Mouse (Mus musculus) midbrain, embryonic 16.5 days (tissue): ENCODE results near the gene Pard6b. TPM values are rescaled to one million over a fixed set of nuclear protein-coding genes. Genes with fewer than 3 reads are reported as not detected.
"Not testable (repeated sequence)": the region's sequence is repeated elsewhere in the genome, so short reads cannot be mapped to it uniquely, and the experiment has no call there.

Experiments
- ATAC-seq: fragments of 200-750 bp; cut with Nextera tagmentation; 2 replicates; pipeline ENCODE4 v1.8.0; 2017; ENCODE audit warnings: moderate TSS enrichment
- H3K27ac ChIP-seq: fragments of 300-500 bp; sonication (generic); 2 replicates; pipeline ENCODE4 v1.5.1; 2014; ENCODE audit warnings: mild to moderate bottlenecking, low read length, mixed read lengths
- H3K27me3 ChIP-seq: fragments of 300-500 bp; sonication (generic); 2 replicates; pipeline ENCODE4 v1.6.1; 2014; ENCODE audit warnings: low read depth, low read length, mixed read lengths; ENCODE audit not compliant: control insufficient read depth, insufficient read depth
- H3K36me3 ChIP-seq: fragments of 300-500 bp; sonication (generic); 2 replicates; pipeline ENCODE4 v1.6.1; 2014; ENCODE audit warnings: mild to moderate bottlenecking, low read length, moderate library complexity, mixed read lengths; ENCODE audit not compliant: control insufficient read depth, insufficient read depth
- H3K4me1 ChIP-seq: fragments of 300-500 bp; sonication (generic); 2 replicates; pipeline ENCODE4 v1.6.1; 2014; ENCODE audit warnings: mild to moderate bottlenecking, low read length, mixed read lengths; ENCODE audit not compliant: control insufficient read depth, insufficient read depth
- H3K4me2 ChIP-seq: fragments of 300-500 bp; sonication (generic); 2 replicates; pipeline ENCODE4 v1.6.1; 2014; ENCODE audit warnings: mild to moderate bottlenecking, low read length, mixed read lengths
- H3K4me3 ChIP-seq: fragments of 300-500 bp; sonication (generic); 2 replicates; pipeline ENCODE4 v1.5.1; 2014; ENCODE audit warnings: low read depth, mild to moderate bottlenecking, low read length, moderate library complexity, mixed read lengths
- H3K9ac ChIP-seq: fragments of 300-500 bp; sonication (generic); 2 replicates; pipeline ENCODE4 v1.6.1; 2014; ENCODE audit warnings: low read depth, low read length, mixed read lengths
- H3K9me3 ChIP-seq: fragments of 300-500 bp; sonication (generic); replicated peaks from 2 replicates; pipeline ENCODE4 v1.6.1; 2014; ENCODE audit warnings: mild to moderate bottlenecking, low read length, mixed read lengths; ENCODE audit not compliant: control insufficient read depth, poor library complexity, severe bottlenecking
- WGBS: fragments of 180-500 bp; shearing (Covaris S2); extraction: QIAGEN DNeasy Blood & Tissue Kit; methylation state at CpG from one replicate; pipeline ENCODE4 v1.1.7; 2014; 5-methylcytosine and 5-hydroxymethylcytosine counted together
- polyA plus RNA-seq: library from polyadenylated mRNA; unstranded; fragments of >200 nt; fragmentation: Nextera tagmentation; extraction: Ambion mirVana; gene quantifications from 2 replicates; pipeline ENCODE4 v1.2.1, GENCODE M21; 2015

The Pard6b gene
- polyA plus RNA-seq, 1 experiment from 2014 or later = 7.3 TPM

GRCm38 (mm10) chr2:168057876-168058275 lies 22.9 kb upstream of the Pard6b start:
- not testable (repeated sequence) for H3K4me3 ChIP-seq, H3K4me2 ChIP-seq, H3K36me3 ChIP-seq, H3K4me1 ChIP-seq, H3K27ac ChIP-seq, H3K9ac ChIP-seq, H3K9me3 ChIP-seq, ATAC-seq, H3K27me3 ChIP-seq
- 81% methylated on average over 2 of the region's 2 CpGs for WGBS

- no peak overlapping the region for H3K4me3 ChIP-seq
- no peak overlapping the region for H3K4me2 ChIP-seq
- H3K4me1 ChIP-seq = no peaks in the 10 kb centered on the region
- 29% methylated on average over 13 of the region's 13 CpGs for WGBS
- H3K36me3 ChIP-seq = no peaks in the 10 kb centered on the region
- no peak for ATAC-seq
- H3K9ac ChIP-seq = no peak overlapping the region
- H3K27ac ChIP-seq = no peak overlapping the region
- H3K9me3 ChIP-seq = no peaks in the 10 kb centered on the region; the same call in 1 of the 2 replicates
- no peaks in the 10 kb centered on the region for H3K27me3 ChIP-seq
These were observed 22.2 kb upstream of the Pard6b start for GRCm38 (mm10) chr2:168058488-168059199.

GRCm38 (mm10) chr2:168059200-168059790 lies 21.5 kb upstream of the Pard6b start:
- WGBS = 79% methylated on average over 6 of the region's 6 CpGs
- no peaks in the 10 kb centered on the region for H3K4me1 ChIP-seq
- no peak overlapping the region for H3K27ac ChIP-seq
- H3K4me3 ChIP-seq = no peak overlapping the region
- no peak overlapping the region for H3K4me2 ChIP-seq
- no peaks in the 10 kb centered on the region for H3K36me3 ChIP-seq
- H3K9ac ChIP-seq = no peak overlapping the region
- H3K9me3 ChIP-seq = no peaks in the 10 kb centered on the region; the same call in 1 of the 2 replicates
- ATAC-seq = no peak
- H3K27me3 ChIP-seq = no peaks in the 10 kb centered on the region

- Histone ChIP-seq H3K27me3 (no peaks in the 10 kb centered on the region), H3K4me1 (no peaks in the 10 kb centered on the region), H3K4me3 (no peak overlapping the region), H3K27ac (no peak overlapping the region), H3K36me3 (no peaks in the 10 kb centered on the region), H3K9me3 (no peaks in the 10 kb centered on the region; the same call in 1 of the 2 replicates), H3K9ac (no peak overlapping the region), H3K4me2 (no peak overlapping the region)
- 91% methylated on average over 12 of the region's 12 CpGs for WGBS
- ATAC-seq = no peak
These were observed 17.1 kb upstream of the Pard6b start for GRCm38 (mm10) chr2:168063712-168064111.

GRCm38 (mm10) chr2:168065511-168065910 lies 15.3 kb upstream of the Pard6b start:
- ATAC-seq = no peak
- WGBS = 89% methylated on average over 7 of the region's 7 CpGs

GRCm38 (mm10) chr2:168066783-168067182 lies 14.0 kb upstream of the Pard6b start:
- no peak overlapping the region for H3K4me3 ChIP-seq
- 59% methylated on average over 8 of the region's 8 CpGs for WGBS
- no peak overlapping the region for H3K4me2 ChIP-seq
- ATAC-seq = no peak
- no peaks in the 10 kb centered on the region for H3K36me3 ChIP-seq
- no peaks in the 10 kb centered on the region for H3K27me3 ChIP-seq
- H3K27ac ChIP-seq = no peak overlapping the region
- H3K4me1 ChIP-seq = no peaks in the 10 kb centered on the region
- H3K9me3 ChIP-seq = no peaks in the 10 kb centered on the region
- no peak overlapping the region for H3K9ac ChIP-seq

More at GRCm38 (mm10) chr2:168065511-168065910, 15.3 kb upstream of the Pard6b start:
- H3K4me3 ChIP-seq = no peak overlapping the region
- no peak overlapping the region for H3K4me2 ChIP-seq
- no peak overlapping the region for H3K27ac ChIP-seq
- no peaks in the 10 kb centered on the region for H3K27me3 ChIP-seq
- H3K9ac ChIP-seq = no peak overlapping the region
- H3K4me1 ChIP-seq = no peaks in the 10 kb centered on the region
- H3K9me3 ChIP-seq = no peaks in the 10 kb centered on the region
- no peaks in the 10 kb centered on the region for H3K36me3 ChIP-seq

- ATAC-seq = no peak
- Histone ChIP-seq H3K4me2 (no peak overlapping the region), H3K9ac (no peak overlapping the region), H3K36me3 (no peaks in the 10 kb centered on the region), H3K4me3 (no peak overlapping the region), H3K27me3 (no peaks in the 10 kb centered on the region), H3K4me1 (peaks cover 6% of the 10 kb centered on the region; the same call in 1 of the 2 replicates), H3K27ac (no peak overlapping the region), H3K9me3 (no peaks in the 10 kb centered on the region)
- WGBS = 61% methylated on average over 5 of the region's 5 CpGs
These were observed 10.4 kb upstream of the Pard6b start for GRCm38 (mm10) chr2:168070425-168070824.

GRCm38 (mm10) chr2:168072436-168073131 lies 8.2 kb upstream of the Pard6b start:
- Histone ChIP-seq H3K4me2 (no peak overlapping the region), H3K27me3 (no peaks in the 10 kb centered on the region), H3K36me3 (no peaks in the 10 kb centered on the region), H3K27ac (no peak overlapping the region), H3K4me3 (no peak overlapping the region), H3K4me1 (peaks cover 6% of the 10 kb centered on the region; the same call in 1 of the 2 replicates), H3K9me3 (no peaks in the 10 kb centered on the region), H3K9ac (no peak overlapping the region)
- ATAC-seq = no peak
- WGBS = 4% methylated on average over 10 of the region's 12 CpGs

GRCm38 (mm10) chr2:168073722-168074121 lies 7.1 kb upstream of the Pard6b start:
- 71% methylated on average over 5 of the region's 5 CpGs for WGBS
- H3K4me2 ChIP-seq = no peak overlapping the region
- H3K27ac ChIP-seq = no peak overlapping the region
- H3K4me1 ChIP-seq = peaks cover 6% of the 10 kb centered on the region; the same call in 1 of the 2 replicates
- no peak overlapping the region for H3K9ac ChIP-seq
- no peak overlapping the region for H3K4me3 ChIP-seq
- H3K9me3 ChIP-seq = no peaks in the 10 kb centered on the region
- H3K36me3 ChIP-seq = no peaks in the 10 kb centered on the region
- no peak for ATAC-seq
- no peaks in the 10 kb centered on the region for H3K27me3 ChIP-seq
